Mouse (Mus musculus) neural tube, embryonic 14.5 days (tissue): ENCODE measurements at regions not wholly inside any gene's neighbourhood (a gene's known extent, or its start where the extent isn't known, plus 50 kb on each side); places are given as distances from the start of the nearest gene placed in this dataset.

ENCODE experiments used
- ATAC-seq: fragments of 200-750 bp; cut with Nextera tagmentation; 2 replicates; pipeline ENCODE4 v1.8.0; 2017; ENCODE audit warnings: low read depth, mild to moderate bottlenecking, moderate TSS enrichment, moderate library complexity
- H3K27ac ChIP-seq: fragments of 300-500 bp; sonication (generic); 2 replicates; pipeline ENCODE4 v1.5.1; 2014; ENCODE audit warnings: low read depth, mild to moderate bottlenecking, control low read depth, low read length, moderate library complexity, mixed read lengths
- H3K27me3 ChIP-seq: fragments of 300-500 bp; sonication (generic); 2 replicates; pipeline ENCODE4 v1.6.1; 2014; ENCODE audit warnings: low read length; ENCODE audit not compliant: control insufficient read depth, insufficient read depth
- H3K36me3 ChIP-seq: fragments of 300-500 bp; sonication (generic); 2 replicates; pipeline ENCODE4 v1.6.1; 2014; ENCODE audit warnings: low read length, mixed read lengths; ENCODE audit not compliant: control insufficient read depth, insufficient read depth
- H3K4me1 ChIP-seq: fragments of 300-500 bp; sonication (generic); 2 replicates; pipeline ENCODE4 v1.6.1; 2014; ENCODE audit warnings: low read length; ENCODE audit not compliant: control insufficient read depth, insufficient read depth
- H3K4me2 ChIP-seq: fragments of 300-500 bp; sonication (generic); 2 replicates; pipeline ENCODE4 v1.6.1; 2014; ENCODE audit warnings: mild to moderate bottlenecking, low read depth, low read length, control low read depth
- H3K4me3 ChIP-seq: fragments of 300-500 bp; sonication (generic); 2 replicates; pipeline ENCODE4 v1.5.1; 2014; ENCODE audit warnings: low read depth, low read length, control low read depth, mixed read lengths
- H3K9ac ChIP-seq: fragments of 300-500 bp; sonication (generic); replicated peaks from 2 replicates; pipeline ENCODE4 v1.6.1; 2014; ENCODE audit warnings: low read depth, mild to moderate bottlenecking, control low read depth, low read length, mixed read lengths
- H3K9me3 ChIP-seq: fragments of 300-500 bp; sonication (generic); 2 replicates; pipeline ENCODE4 v1.6.1; 2016; ENCODE audit warnings: low read length; ENCODE audit not compliant: control insufficient read depth
- WGBS: fragments of 180-500 bp; shearing (Covaris S2); extraction: QIAGEN DNeasy Blood & Tissue Kit; methylation state at CpG from one replicate; pipeline ENCODE4 v1.1.7; 2014; 5-methylcytosine and 5-hydroxymethylcytosine counted together

DNA sequence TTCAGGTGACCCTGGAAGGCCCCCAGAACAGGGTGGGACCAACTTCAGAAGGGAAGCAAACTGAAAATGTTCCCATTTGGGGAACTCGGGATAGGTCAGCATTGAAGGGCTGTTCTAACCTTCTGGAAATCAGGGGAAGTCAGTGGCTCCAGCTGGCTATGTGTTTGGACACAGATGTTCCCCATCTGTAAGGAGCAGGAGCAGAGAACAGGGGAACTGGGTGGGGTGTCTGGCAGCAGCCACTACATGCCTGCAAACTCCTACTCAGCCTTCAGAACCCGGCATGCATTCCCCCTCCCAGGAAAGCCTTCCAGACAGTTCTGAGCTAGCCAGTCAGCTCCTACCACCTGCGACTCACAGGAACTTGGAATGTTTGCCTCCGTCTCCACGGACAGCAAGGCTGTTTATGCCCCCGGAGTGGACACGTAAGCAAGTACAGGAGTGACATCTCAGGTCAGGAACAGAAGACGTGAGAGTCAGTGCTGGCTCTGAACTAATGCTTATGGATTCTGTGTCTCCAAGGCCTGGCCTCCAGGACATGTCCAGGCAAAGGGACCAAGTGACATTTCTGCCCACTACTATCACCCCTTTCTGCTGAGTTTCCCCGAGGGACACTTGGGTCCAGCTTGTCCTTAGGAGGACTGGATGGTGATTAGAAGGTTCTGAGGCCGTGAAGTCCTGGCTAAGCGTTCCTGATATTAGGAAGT lies 108.6 kb upstream of the Tmem189 start:
- Histone ChIP-seq H3K36me3 (no peaks in the 10 kb centered on the region), H3K27me3 (no peaks in the 10 kb centered on the region), H3K4me2 (no peak overlapping the region)

DNA sequence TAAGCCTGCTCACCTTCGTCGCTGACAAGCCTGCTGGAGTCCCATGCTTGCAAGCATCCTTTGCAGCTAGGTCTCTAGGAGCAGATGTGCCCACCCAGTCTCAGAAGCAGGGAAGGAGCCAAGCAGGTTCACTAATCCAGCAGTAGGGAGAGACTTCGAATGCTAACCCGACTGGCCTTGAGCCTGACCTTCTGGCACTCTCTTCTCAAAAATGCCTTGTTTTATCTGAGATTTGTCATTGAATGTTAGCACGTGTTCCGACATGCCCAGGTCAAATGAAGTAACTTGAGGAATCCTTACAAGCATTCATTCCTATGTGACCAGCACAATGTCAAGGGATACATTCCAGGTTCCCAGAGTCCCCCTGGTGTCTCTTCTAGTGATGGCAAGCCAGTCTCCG lies 105.9 kb upstream of the Tmem189 start:
- WGBS = 88% methylated on average over 7 of the region's 7 CpGs
- no peak overlapping the region for H3K4me3 ChIP-seq
- H3K9me3 ChIP-seq = no peaks in the 10 kb centered on the region
- no peak overlapping the region for H3K27ac ChIP-seq
- no peaks in the 10 kb centered on the region for H3K4me1 ChIP-seq
- H3K9ac ChIP-seq = no peak overlapping the region
- no peak for ATAC-seq
- no peaks in the 10 kb centered on the region for H3K27me3 ChIP-seq
- no peaks in the 10 kb centered on the region for H3K36me3 ChIP-seq
- no peak overlapping the region for H3K4me2 ChIP-seq

More for the DNA sequence above, 108.6 kb upstream of the Tmem189 start:
- Histone ChIP-seq H3K4me1 (no peaks in the 10 kb centered on the region), H3K4me3 (no peak overlapping the region), H3K9ac (no peak overlapping the region), H3K9me3 (no peaks in the 10 kb centered on the region), H3K27ac (no peak overlapping the region)
- 85% methylated on average over 11 of the region's 11 CpGs for WGBS
- ATAC-seq = no peak

DNA sequence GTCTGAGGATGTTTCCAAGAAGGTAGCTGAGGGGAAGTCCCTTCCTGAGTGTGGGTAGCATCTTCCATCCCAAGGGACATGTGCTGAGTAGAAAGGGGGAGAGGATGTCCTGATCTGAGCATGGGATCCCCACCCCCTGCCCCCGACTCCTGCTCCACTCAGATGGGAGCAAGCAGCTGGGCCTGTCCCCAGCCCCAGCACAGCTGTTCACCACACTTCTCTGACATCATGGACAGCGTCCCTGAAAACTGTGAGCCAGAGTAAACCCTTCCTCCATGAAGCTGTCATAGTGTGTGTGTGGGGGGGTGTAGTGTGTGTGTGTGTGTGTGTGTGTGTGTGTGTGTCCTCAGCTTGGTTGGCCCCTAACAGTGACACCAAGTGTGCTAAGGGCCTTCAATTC lies 104.3 kb upstream of the Tmem189 start:
- Histone ChIP-seq H3K27me3 (no peaks in the 10 kb centered on the region), H3K9me3 (no peaks in the 10 kb centered on the region), H3K36me3 (no peaks in the 10 kb centered on the region), H3K27ac (no peak overlapping the region), H3K4me3 (no peak overlapping the region), H3K4me2 (no peak overlapping the region), H3K4me1 (no peaks in the 10 kb centered on the region), H3K9ac (no peak overlapping the region)
- 76% methylated on average over 2 of the region's 2 CpGs for WGBS
- no peak for ATAC-seq

DNA sequence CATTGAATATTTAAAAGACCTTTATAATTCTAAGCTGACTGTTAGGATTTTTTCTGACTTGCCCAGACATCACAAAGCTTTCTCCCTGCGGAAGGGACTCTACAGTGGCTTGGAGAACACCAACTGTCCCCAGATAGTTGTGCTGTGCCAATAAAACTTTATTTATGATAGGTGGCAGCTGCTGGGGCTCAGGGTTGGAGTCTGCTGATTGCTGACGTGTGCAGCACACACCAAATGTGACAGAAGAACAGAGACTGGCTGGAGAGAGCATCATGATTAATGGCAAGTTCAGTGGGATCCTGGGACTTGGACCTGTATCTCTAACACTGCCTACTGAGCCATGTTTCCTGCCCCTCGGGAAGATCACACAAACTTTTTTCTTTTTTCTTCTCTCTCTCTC lies 103.1 kb upstream of the Tmem189 start:
- Histone ChIP-seq H3K4me2 (no peak overlapping the region), H3K4me3 (no peak overlapping the region), H3K9ac (no peak overlapping the region), H3K27me3 (no peaks in the 10 kb centered on the region), H3K27ac (no peak overlapping the region), H3K9me3 (no peaks in the 10 kb centered on the region), H3K4me1 (no peaks in the 10 kb centered on the region), H3K36me3 (no peaks in the 10 kb centered on the region)
- WGBS = 28% methylated on average over 3 of the region's 3 CpGs
- no peak for ATAC-seq

DNA sequence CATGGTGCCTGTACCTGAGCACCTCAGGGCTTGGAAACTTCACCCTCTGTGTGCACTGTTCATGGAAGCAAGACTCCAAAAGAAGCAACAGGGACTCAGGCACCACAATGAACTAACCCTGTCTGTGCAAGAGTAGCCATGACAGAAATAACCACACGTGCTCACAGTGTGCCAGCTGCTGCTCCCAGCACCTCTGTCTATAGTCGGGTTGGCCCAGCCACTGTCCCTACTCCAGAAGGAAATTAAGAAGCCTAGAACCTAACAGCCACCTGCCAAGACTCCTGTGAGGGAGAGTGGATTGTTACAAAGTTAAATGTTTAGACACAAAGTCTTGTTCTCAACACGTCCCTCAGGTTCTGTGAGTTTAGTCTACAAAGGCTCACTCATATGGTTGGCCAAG lies 102.7 kb upstream of the Tmem189 start:
- Histone ChIP-seq H3K36me3 (no peaks in the 10 kb centered on the region), H3K9me3 (no peaks in the 10 kb centered on the region), H3K9ac (no peak overlapping the region), H3K4me3 (no peak overlapping the region), H3K4me1 (no peaks in the 10 kb centered on the region), H3K27ac (no peak overlapping the region), H3K27me3 (no peaks in the 10 kb centered on the region), H3K4me2 (no peak overlapping the region)
- no peak for ATAC-seq
- 51% methylated on average over 3 of the region's 3 CpGs for WGBS

DNA sequence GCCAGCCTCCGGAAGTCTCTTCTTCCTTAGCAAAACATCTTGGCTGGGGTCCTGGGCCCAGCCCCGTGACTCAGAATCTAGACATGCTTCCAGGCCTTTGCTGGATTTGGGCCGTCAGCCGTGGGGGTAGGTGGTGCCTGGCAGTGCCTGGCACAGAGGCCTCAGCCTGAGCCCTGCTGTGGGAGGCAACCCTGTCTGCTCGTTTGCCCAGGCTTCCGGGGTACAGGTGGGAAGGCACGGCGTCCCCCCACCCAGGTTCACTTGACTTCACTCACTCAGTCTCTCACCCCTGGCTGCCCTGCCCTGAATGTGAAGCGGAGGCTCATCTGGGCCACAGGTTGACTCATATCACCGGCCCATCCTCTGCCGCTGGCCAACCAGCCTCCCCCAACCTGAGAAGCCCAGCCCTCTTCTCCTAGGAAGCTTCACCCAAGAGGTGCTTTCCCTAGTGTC lies 99.9 kb upstream of the Tmem189 start:
- Histone ChIP-seq H3K4me1 (no peaks in the 10 kb centered on the region), H3K27ac (no peak overlapping the region), H3K4me3 (no peak overlapping the region), H3K27me3 (no peaks in the 10 kb centered on the region), H3K36me3 (no peaks in the 10 kb centered on the region), H3K4me2 (no peak overlapping the region), H3K9me3 (no peaks in the 10 kb centered on the region), H3K9ac (no peak overlapping the region)
- ATAC-seq = no peak
- WGBS = 89% methylated on average over 11 of the region's 11 CpGs

DNA sequence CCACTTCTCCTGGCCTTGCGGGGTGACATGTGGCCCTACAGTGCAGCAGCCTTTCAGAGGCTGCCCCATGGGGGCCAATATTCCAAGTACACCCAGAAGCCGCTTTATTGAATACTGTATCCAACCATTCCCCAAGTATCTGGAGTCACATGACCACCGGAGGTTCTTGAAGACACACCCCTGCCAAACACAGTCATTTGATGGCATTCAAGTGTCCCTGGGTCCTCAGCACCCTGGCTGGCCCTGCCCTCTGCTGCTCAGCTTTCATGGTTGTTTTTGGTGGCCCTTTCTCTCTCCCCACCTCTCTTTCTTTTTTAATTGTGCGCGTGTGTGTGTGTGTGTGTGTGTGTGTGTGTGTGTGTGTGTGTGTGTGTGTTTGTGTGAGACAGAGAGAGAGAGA lies 97.3 kb upstream of the Tmem189 start:
- Histone ChIP-seq H3K36me3 (no peaks in the 10 kb centered on the region), H3K4me1 (no peaks in the 10 kb centered on the region), H3K9ac (no peak overlapping the region), H3K27me3 (no peaks in the 10 kb centered on the region), H3K27ac (no peak overlapping the region), H3K4me2 (no peak overlapping the region), H3K4me3 (no peak overlapping the region), H3K9me3 (no peaks in the 10 kb centered on the region)
- no peak for ATAC-seq
- 96% methylated on average over 5 of the region's 5 CpGs for WGBS

DNA sequence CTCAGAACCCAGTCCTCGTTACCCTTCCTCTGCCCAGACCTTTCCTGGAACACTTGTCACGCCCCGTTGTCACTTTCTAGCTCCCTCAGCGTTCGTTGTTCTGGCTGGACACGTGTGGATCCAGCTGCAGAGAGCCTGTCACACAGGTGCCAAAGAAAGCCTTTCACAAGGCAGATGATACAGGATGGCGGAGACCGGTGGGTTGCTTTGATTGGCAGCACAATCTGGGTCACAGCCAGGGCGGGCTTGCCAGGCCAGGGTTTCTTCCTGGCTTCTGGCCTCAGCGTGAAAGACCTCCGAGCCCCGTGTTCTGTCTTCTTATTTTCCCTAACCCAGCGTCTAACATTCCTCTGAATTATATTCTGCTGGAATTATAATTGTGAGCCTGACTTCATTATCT lies 94.7 kb upstream of the Tmem189 start:
- WGBS = 92% methylated on average over 13 of the region's 13 CpGs

DNA sequence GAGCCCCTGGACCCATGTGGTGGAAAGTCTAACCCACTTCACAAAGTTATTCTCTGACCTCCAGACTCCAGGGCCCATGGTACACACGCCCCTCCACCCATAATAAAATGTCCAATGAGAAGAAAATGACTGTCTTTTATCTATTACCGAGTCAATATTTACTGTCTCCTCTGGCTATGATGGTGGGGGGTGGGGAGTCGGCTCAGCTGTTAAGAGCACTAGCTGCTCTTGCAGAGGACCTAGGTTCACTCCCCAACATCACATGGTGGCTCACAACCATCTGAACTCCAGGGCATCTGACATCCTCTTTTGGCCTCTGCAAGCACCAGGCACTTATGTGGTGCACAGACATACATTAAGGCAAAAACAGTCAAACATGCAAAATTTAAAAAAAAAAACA lies 93.8 kb upstream of the Tmem189 start:
- Histone ChIP-seq H3K9ac (no peak overlapping the region), H3K4me1 (peaks cover 3% of the 10 kb centered on the region; the same call in 1 of the 2 replicates), H3K36me3 (no peaks in the 10 kb centered on the region), H3K4me2 (no peak overlapping the region), H3K27me3 (no peaks in the 10 kb centered on the region), H3K9me3 (no peaks in the 10 kb centered on the region), H3K27ac (no peak overlapping the region), H3K4me3 (no peak overlapping the region)
- no peak for ATAC-seq
- 74% methylated on average over 3 of the region's 3 CpGs for WGBS

More for the DNA sequence above, 94.7 kb upstream of the Tmem189 start:
- no peaks in the 10 kb centered on the region for H3K9me3 ChIP-seq
- no peak overlapping the region for H3K4me3 ChIP-seq
- H3K9ac ChIP-seq = no peak overlapping the region
- H3K27me3 ChIP-seq = no peaks in the 10 kb centered on the region
- H3K27ac ChIP-seq = no peak overlapping the region
- no peaks in the 10 kb centered on the region for H3K36me3 ChIP-seq
- H3K4me1 ChIP-seq = no peaks in the 10 kb centered on the region
- no peak for ATAC-seq
- no peak overlapping the region for H3K4me2 ChIP-seq
